ENCODE assay signal across 10 mouse cellular contexts in genomic region chr9:123496665-123497064, GRCm38 (mm10). TPM values are rescaled to one million over a fixed set of nuclear protein-coding genes. Genes with fewer than 3 reads are reported as not detected.
A peak's percentile ranks its signal among the peaks of the same experiment; 100 is the strongest.
DNase-seq lines count a peak whose midpoint lies in the region; ATAC-seq and TF ChIP-seq lines count a peak whose summit lies in the region.
"Had no signal": no experiment of that assay in that cellular context is flagged by ENCODE, and none has a peak within 500 bp of the region (broad histone marks: within the 10 kb centered on the region; RNA-seq: fewer than 3 reads in every experiment).

No protein-coding gene starts in this region.

- no peaks in the 10 kb centered on the region; the same call in 1 of the 2 replicates for H3K36me3 ChIP-seq in hindbrain, embryonic 14.5 days (replicated peaks; ENCODE audit: control insufficient read depth, insufficient read depth)
- peaks cover 5% of the 10 kb centered on the region; the same call in 1 of the 2 replicates for H3K36me3 ChIP-seq in hindbrain, embryonic 13.5 days
- peaks cover 15% of the 10 kb centered on the region for H3K36me3 ChIP-seq in liver, embryonic 14.5 days (replicated peaks; ENCODE audit: control insufficient read depth, insufficient read depth, low read depth)

- no peaks in the 10 kb centered on the region for H3K27me3 ChIP-seq in hindbrain, embryonic 14.5 days (ENCODE audit: control insufficient read depth, insufficient read depth, low read length)
- H3K27me3 ChIP-seq in hindbrain, embryonic 13.5 days, result no peaks in the 10 kb centered on the region
- H3K27me3 ChIP-seq in liver, embryonic 14.5 days (ENCODE audit: control insufficient read depth, insufficient read depth, low read length), result no peaks in the 10 kb centered on the region

- H3K9ac ChIP-seq in hindbrain, embryonic 14.5 days, result peak overlapping the region; percentile 16; the same call in 1 of the 2 replicates
- H3K9ac ChIP-seq in hindbrain, embryonic 13.5 days, result no peak overlapping the region
- H3K9ac ChIP-seq in liver, embryonic 14.5 days (replicated peaks), result no peak overlapping the region

- H3K4me1 ChIP-seq in hindbrain, embryonic 14.5 days (replicated peaks; ENCODE audit: control insufficient read depth, insufficient read depth, low read length), result no peaks in the 10 kb centered on the region
- H3K4me1 ChIP-seq in hindbrain, embryonic 13.5 days (replicated peaks), result peaks cover 14% of the 10 kb centered on the region
- H3K4me1 ChIP-seq in liver, embryonic 14.5 days (replicated peaks; ENCODE audit: control insufficient read depth in 2 of 2, insufficient read depth in 2 of 2, low read length in 1 of 2), result peaks cover 11 to 26% of the 10 kb centered on the region in 2 experiments

- no peak for TF ChIP-seq EP300 in liver, embryonic 14.5 days (IDR thresholded peaks at IDR 0.05; ENCODE audit: low read depth)

- H3K4me2 ChIP-seq in hindbrain, embryonic 14.5 days (replicated peaks), result peak overlapping the region; percentile 10; the same call in 1 of the 2 replicates
- H3K4me2 ChIP-seq in hindbrain, embryonic 13.5 days, result no peak overlapping the region
- peak overlapping the region; percentile 13 for H3K4me2 ChIP-seq in liver, embryonic 14.5 days (ENCODE audit: low read depth)

- H3K9me3 ChIP-seq in hindbrain, embryonic 14.5 days (ENCODE audit: control insufficient read depth, low read length), result no peaks in the 10 kb centered on the region
- no peaks in the 10 kb centered on the region for H3K9me3 ChIP-seq in hindbrain, embryonic 13.5 days
- H3K9me3 ChIP-seq in liver, embryonic 14.5 days (ENCODE audit: control insufficient read depth, low read length), result no peaks in the 10 kb centered on the region

- no peak for ATAC-seq in hindbrain, embryonic 14.5 days (ENCODE audit: low FRiP score)
- ATAC-seq in hindbrain, embryonic 13.5 days (ENCODE audit: low FRiP score), result no peak
- ATAC-seq in liver, embryonic 14.5 days (ENCODE audit: insufficient read depth), result peak; percentile 34; the same call in 1 of the 2 replicates
- no peak for ATAC-seq in activated CD4-positive, CD25-positive, alpha-beta regulatory T cell, adult 4 months

- no peak overlapping the region for H3K4me3 ChIP-seq in hindbrain, embryonic 14.5 days (replicated peaks; ENCODE audit: low read length)
- H3K4me3 ChIP-seq in hindbrain, embryonic 13.5 days, result no peak overlapping the region
- H3K4me3 ChIP-seq in liver, embryonic 14.5 days (ENCODE audit: insufficient read depth in 1 of 2, low read depth in 2 of 2, low read length in 2 of 2), result no peak overlapping the region
- H3K4me3 ChIP-seq: myocyte had no signal

- no peak overlapping the region for H3K27ac ChIP-seq in hindbrain, embryonic 14.5 days
- H3K27ac ChIP-seq in hindbrain, embryonic 13.5 days, result no peak overlapping the region
- H3K27ac ChIP-seq in liver, embryonic 14.5 days, result no peak overlapping the region

- no peak for DNase-seq in hindbrain, embryonic 14.5 days (ENCODE audit: low spot score)
- peak; percentile 37 for DNase-seq in embryo, embryonic 9.5 days (ENCODE audit: extremely low spot score)
- peak; percentile 66 for DNase-seq in kidney, adult 9 months
- no peak for DNase-seq in liver, embryonic 14.5 days (ENCODE audit: low read depth in 3 of 3, low spot score in 3 of 3)
- no peak for DNase-seq in testis, postnatal 14 days (ENCODE audit: low spot score)
- DNase-seq in thymus, postnatal 0 days (ENCODE audit: low spot score), result no peak
- DNase-seq: cerebellum, adult 8-10 months had no signal

- 28% methylated on average over 13 of the region's 13 CpGs for WGBS in hindbrain, embryonic 14.5 days
- WGBS in hindbrain, embryonic 13.5 days, result 23% methylated on average over 13 of the region's 13 CpGs
- 37% methylated on average over 13 of the region's 13 CpGs for WGBS in liver, embryonic 14.5 days (ENCODE audit: insufficient replicate concordance)

- 0 out of 2 replicates have a peak, but pooled peaks have one; percentile 14 for TF ChIP-seq CTCF in liver, embryonic 14.5 days (IDR thresholded peaks at IDR 0.05; ENCODE audit: low read depth)

RNA-seq across cellular contexts. Expression of gene Limd1, which starts 18.2 kb away (rescaled TPM):
- 14.1 and 15.5 TPM in 2 replicates for polyA plus RNA-seq in hindbrain, embryonic 14.5 days (2014; fragmentation: Nextera tagmentation; extraction: Ambion mirVana)
- 17.3 and 18.1 TPM in 2 replicates for polyA plus RNA-seq in hindbrain, embryonic 13.5 days (2015; fragmentation: Nextera tagmentation; extraction: Ambion mirVana)
- polyA plus RNA-seq in liver, embryonic 14.5 days (2012; rRNA removed), result 10.7 and 12.7 TPM in 2 replicates
- polyA plus RNA-seq in liver, embryonic 14.5 days (2014; fragmentation: Nextera tagmentation; extraction: Ambion mirVana), result 23.2 and 24.2 TPM in 2 replicates
- polyA plus RNA-seq in activated CD4-positive, CD25-positive, alpha-beta regulatory T cell, adult 4 months (2017; shearing (Covaris generic)), result 10 to 100 TPM; 31.3 to 38.7 TPM
- polyA plus RNA-seq in thymus, postnatal 0 days (2015; fragmentation: Nextera tagmentation; extraction: Ambion mirVana), result 33.6 and 33.7 TPM in 2 replicates

RNA-seq across cellular contexts. Expression of gene Sacm1l, which starts 32.9 kb away (rescaled TPM):
- polyA plus RNA-seq in hindbrain, embryonic 14.5 days (2014; fragmentation: Nextera tagmentation; extraction: Ambion mirVana), result 56.7 and 71.8 TPM in 2 replicates
- 50.4 and 52.4 TPM in 2 replicates for polyA plus RNA-seq in hindbrain, embryonic 13.5 days (2015; fragmentation: Nextera tagmentation; extraction: Ambion mirVana)
- polyA plus RNA-seq in liver, embryonic 14.5 days (2012; rRNA removed), result 6.6 and 9.9 TPM in 2 replicates
- 25.8 and 28.7 TPM in 2 replicates for polyA plus RNA-seq in liver, embryonic 14.5 days (2014; fragmentation: Nextera tagmentation; extraction: Ambion mirVana)
- 10 to 100 TPM; 45.6 to 59.3 TPM for polyA plus RNA-seq in activated CD4-positive, CD25-positive, alpha-beta regulatory T cell, adult 4 months (2017; shearing (Covaris generic))
- polyA plus RNA-seq in thymus, postnatal 0 days (2015; fragmentation: Nextera tagmentation; extraction: Ambion mirVana), result 46.7 and 47.3 TPM in 2 replicates

Comparison
In these comparisons a context has a peak if more than half of its experiments do, and no peak if none do; other contexts are left out.
1. DNase-seq: peak in embryo, embryonic 9.5 days (single experiment) and kidney, adult 9 months (single experiment); none in hindbrain, embryonic 14.5 days (single experiment), liver, embryonic 14.5 days (0 of 3), testis, postnatal 14 days (single experiment) and thymus, postnatal 0 days (single experiment).